Mouse (Mus musculus): ENCODE measurements around the gene Ptpro. TPM values are rescaled to one million over a fixed set of nuclear protein-coding genes. Genes with fewer than 3 reads are reported as not detected.

The Ptpro gene
- total RNA-seq, 1 experiment = 0.31 TPM

DNA sequence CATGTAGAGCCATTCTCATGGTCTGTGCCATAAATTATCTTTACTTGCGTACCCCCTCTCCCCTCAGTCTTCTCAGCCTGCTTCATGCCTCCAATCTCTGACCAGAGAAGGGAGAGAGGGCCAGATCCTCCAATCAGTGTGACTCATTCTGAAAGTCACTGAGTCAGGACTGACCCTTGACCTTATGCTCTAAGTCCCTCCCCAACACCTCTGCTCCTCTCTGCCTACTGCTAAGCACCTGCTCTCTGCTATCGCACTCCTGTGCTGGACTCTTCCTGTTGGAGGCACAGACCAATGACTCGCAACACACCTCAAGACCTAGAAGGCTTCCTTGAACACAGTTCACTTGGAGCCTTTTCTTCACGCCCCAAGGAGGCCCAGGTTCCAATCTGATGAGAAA is 240.5 kb downstream of the Ptpro start:
- no peaks in the 10 kb centered on the region for H3K9me3 ChIP-seq (ENCODE audit: control insufficient read depth, insufficient read depth, low read depth, low read length)
- H3K9ac ChIP-seq (ENCODE audit: insufficient read depth, low read depth, low read length, poor library complexity, severe bottlenecking) = no peak overlapping the region
- H3K36me3 ChIP-seq (ENCODE audit: control insufficient read depth, insufficient read depth, low read length, poor library complexity, severe bottlenecking) = peaks cover 3% of the 10 kb centered on the region; the same call in 1 of the 2 replicates
- H3K27ac ChIP-seq (ENCODE audit: insufficient read depth, low read depth, low read length, poor library complexity, severe bottlenecking) = no peak overlapping the region
- no peak for TF ChIP-seq MAFK (IDR thresholded peaks at IDR 0.05; ENCODE audit: insufficient read depth, low read depth, low read length)
- in situ Hi-C loops (cut with MboI; ENCODE audit: low sequenced_read_pairs in 2 of 2, unreplicated experiment in 2 of 2) = no loop called here
- H3K4me3 ChIP-seq (ENCODE audit: insufficient read depth in 1 of 2, low read depth in 1 of 2, low read length in 2 of 2, poor library complexity in 1 of 2, severe bottlenecking in 1 of 2) = no peak overlapping the region
- no peak for DNase-seq (ENCODE audit: low read depth, low spot score)
- H3K4me1 ChIP-seq (ENCODE audit: control insufficient read depth in 2 of 2, insufficient read depth in 2 of 2, low read length in 2 of 2, poor library complexity in 1 of 2) = peaks cover 5 to 16% of the 10 kb centered on the region in 2 experiments; a peak in 1 of 4 replicates

DNA sequence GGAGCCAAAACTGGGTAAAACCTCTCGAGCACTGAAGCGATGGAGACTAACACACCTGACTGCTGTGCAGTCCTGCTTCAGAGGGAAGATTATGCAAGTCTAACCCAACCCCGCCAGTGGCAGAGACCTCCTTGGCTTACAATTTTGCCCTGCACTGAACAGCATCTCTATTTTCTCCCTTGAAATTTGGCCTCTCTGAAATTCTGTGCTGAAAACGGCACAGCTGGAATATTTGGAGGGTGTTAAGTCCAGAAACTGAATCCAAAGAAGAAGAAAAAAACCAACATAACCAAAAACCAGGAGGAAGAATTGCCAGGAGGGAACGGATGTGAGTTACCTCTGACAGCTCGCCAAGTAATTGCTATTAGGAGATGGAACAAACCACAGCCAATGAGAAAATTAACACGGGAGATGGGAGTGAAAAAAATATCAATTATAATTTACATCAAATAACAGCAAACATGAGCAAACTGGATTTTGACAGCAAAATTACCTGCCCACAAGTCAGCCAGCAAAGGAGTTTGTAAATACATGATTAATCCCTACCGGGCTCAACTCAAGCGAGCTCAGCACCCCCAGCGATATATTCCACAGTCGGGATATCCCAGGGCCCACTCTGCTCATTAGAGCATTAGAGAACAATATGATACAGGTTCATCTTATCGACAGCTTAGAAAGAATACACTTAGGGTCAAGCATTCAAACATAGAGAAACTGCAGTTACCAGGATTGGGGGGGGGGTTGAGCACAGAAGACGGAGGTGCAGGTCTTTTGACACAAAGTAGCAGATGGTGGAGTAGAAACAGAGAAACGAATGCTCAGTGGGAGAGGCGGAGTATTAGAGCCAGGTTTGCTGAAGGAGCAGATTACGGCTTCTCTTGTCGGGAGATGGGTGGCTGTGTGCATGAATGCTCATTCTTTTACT is 241.4 kb downstream of the Ptpro start:
- H3K36me3 ChIP-seq (ENCODE audit: control insufficient read depth, insufficient read depth, low read length, poor library complexity, severe bottlenecking) = peaks cover 3% of the 10 kb centered on the region; the same call in 1 of the 2 replicates
- DNase-seq (ENCODE audit: low read depth, low spot score) = no peak

DNA sequence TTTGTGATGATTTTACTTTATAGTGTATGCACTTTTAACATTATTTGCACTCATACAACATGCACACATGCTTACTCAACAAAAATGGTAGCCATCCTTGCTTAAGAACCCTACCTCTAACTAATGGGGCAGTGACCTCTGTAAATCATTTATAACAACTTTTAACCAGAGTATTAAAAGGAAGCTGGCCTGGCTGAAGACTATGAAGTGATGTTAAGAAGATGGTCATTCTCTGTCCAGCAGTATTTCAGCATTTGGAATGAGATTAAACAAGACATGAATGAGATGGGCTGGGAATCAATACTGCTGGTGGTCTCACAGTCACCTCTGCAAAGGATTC is 242.0 kb downstream of the Ptpro start:
- H3K36me3 ChIP-seq (ENCODE audit: control insufficient read depth, insufficient read depth, low read length, poor library complexity, severe bottlenecking) = peaks cover 3% of the 10 kb centered on the region; the same call in 1 of the 2 replicates
- TF ChIP-seq ZC3H11A (IDR thresholded peaks at IDR 0.05; ENCODE audit: borderline replicate concordance, low read depth, low read length) (no peak), CHD2 (IDR thresholded peaks at IDR 0.05; ENCODE audit: low read depth, low read length) (no peak), HCFC1 (IDR thresholded peaks at IDR 0.05; ENCODE audit: borderline replicate concordance, insufficient read depth, low read length) (no peak), MAFK (IDR thresholded peaks at IDR 0.05; ENCODE audit: insufficient read depth, low read depth, low read length) (no peak), ZNF384 (IDR thresholded peaks at IDR 0.05; ENCODE audit: low read depth, low read length) (no peak)
- DNase-seq (ENCODE audit: low read depth, low spot score) = no peak
- in situ Hi-C loops (cut with MboI; ENCODE audit: low sequenced_read_pairs in 2 of 2, unreplicated experiment in 2 of 2) = no loop called here
- no peak overlapping the region for H3K9ac ChIP-seq (ENCODE audit: insufficient read depth, low read depth, low read length, poor library complexity, severe bottlenecking)
- H3K4me3 ChIP-seq (ENCODE audit: insufficient read depth in 1 of 2, low read depth in 1 of 2, low read length in 2 of 2, poor library complexity in 1 of 2, severe bottlenecking in 1 of 2) = no peak overlapping the region
- H3K27ac ChIP-seq (ENCODE audit: insufficient read depth, low read depth, low read length, poor library complexity, severe bottlenecking) = no peak overlapping the region
- H3K9me3 ChIP-seq (ENCODE audit: control insufficient read depth, insufficient read depth, low read depth, low read length) = no peaks in the 10 kb centered on the region
- H3K4me1 ChIP-seq (ENCODE audit: control insufficient read depth in 2 of 2, insufficient read depth in 2 of 2, low read length in 2 of 2, poor library complexity in 1 of 2) = peaks cover 3 to 12% of the 10 kb centered on the region in 2 experiments; a peak in 2 of 4 replicates

More for the DNA sequence above, 241.4 kb downstream of the Ptpro start:
- Histone ChIP-seq H3K4me1 (ENCODE audit: control insufficient read depth in 2 of 2, insufficient read depth in 2 of 2, low read length in 2 of 2, poor library complexity in 1 of 2) (peaks cover 2 to 14% of the 10 kb centered on the region in 2 experiments; a peak in 1 of 4 replicates), H3K27ac (ENCODE audit: insufficient read depth, low read depth, low read length, poor library complexity, severe bottlenecking) (no peak overlapping the region), H3K9ac (ENCODE audit: insufficient read depth, low read depth, low read length, poor library complexity, severe bottlenecking) (no peak overlapping the region), H3K4me3 (ENCODE audit: insufficient read depth in 1 of 2, low read depth in 1 of 2, low read length in 2 of 2, poor library complexity in 1 of 2, severe bottlenecking in 1 of 2) (no peak overlapping the region), H3K9me3 (ENCODE audit: control insufficient read depth, insufficient read depth, low read depth, low read length) (no peaks in the 10 kb centered on the region)
- TF ChIP-seq ZC3H11A (IDR thresholded peaks at IDR 0.05; ENCODE audit: borderline replicate concordance, low read depth, low read length) = no peak
- TF ChIP-seq MAFK (IDR thresholded peaks at IDR 0.05; ENCODE audit: insufficient read depth, low read depth, low read length) = no peak
- TF ChIP-seq ZNF384 (IDR thresholded peaks at IDR 0.05; ENCODE audit: low read depth, low read length) = no peak
- no peak for TF ChIP-seq HCFC1 (IDR thresholded peaks at IDR 0.05; ENCODE audit: borderline replicate concordance, insufficient read depth, low read length)
- no peak for TF ChIP-seq CHD2 (IDR thresholded peaks at IDR 0.05; ENCODE audit: low read depth, low read length)
- in situ Hi-C loops (cut with MboI; ENCODE audit: low sequenced_read_pairs in 2 of 2, unreplicated experiment in 2 of 2) = no loop called here

DNA sequence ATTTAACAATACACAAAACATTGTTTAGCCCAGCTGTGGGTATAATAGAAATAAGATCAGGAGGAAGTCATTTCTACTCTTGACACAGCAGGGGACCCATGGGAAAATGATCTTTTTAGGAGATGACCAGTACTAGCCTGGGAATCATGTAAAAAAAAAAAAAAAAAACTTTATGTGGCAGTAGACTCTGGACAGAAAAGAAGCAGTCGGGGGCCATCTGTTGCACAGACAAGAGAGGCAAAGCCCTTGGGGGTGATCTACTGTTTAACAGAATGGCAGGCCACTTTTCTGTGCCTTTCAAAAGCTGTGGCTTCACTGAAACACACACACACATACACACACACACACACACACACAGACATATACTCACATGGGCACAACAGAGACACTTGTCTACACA is 242.7 kb downstream of the Ptpro start:
- Histone ChIP-seq H3K4me1 (ENCODE audit: control insufficient read depth in 2 of 2, insufficient read depth in 2 of 2, low read length in 2 of 2, poor library complexity in 1 of 2) (peaks cover 3 to 10% of the 10 kb centered on the region in 2 experiments; a peak in 2 of 4 replicates), H3K9ac (ENCODE audit: insufficient read depth, low read depth, low read length, poor library complexity, severe bottlenecking) (no peak overlapping the region), H3K4me3 (ENCODE audit: insufficient read depth in 1 of 2, low read depth in 1 of 2, low read length in 2 of 2, poor library complexity in 1 of 2, severe bottlenecking in 1 of 2) (no peak overlapping the region), H3K36me3 (ENCODE audit: control insufficient read depth, insufficient read depth, low read length, poor library complexity, severe bottlenecking) (peaks cover 3% of the 10 kb centered on the region), H3K9me3 (ENCODE audit: control insufficient read depth, insufficient read depth, low read depth, low read length) (no peaks in the 10 kb centered on the region), H3K27ac (ENCODE audit: insufficient read depth, low read depth, low read length, poor library complexity, severe bottlenecking) (no peak overlapping the region; the same call in 1 of the 2 replicates)
- no peak for DNase-seq (ENCODE audit: low read depth, low spot score)
- in situ Hi-C loops (cut with MboI; ENCODE audit: low sequenced_read_pairs in 2 of 2, unreplicated experiment in 2 of 2) = no loop called here
- TF ChIP-seq CHD2 (IDR thresholded peaks at IDR 0.05; ENCODE audit: low read depth, low read length) (no peak), HCFC1 (IDR thresholded peaks at IDR 0.05; ENCODE audit: borderline replicate concordance, insufficient read depth, low read length) (no peak), ZC3H11A (IDR thresholded peaks at IDR 0.05; ENCODE audit: borderline replicate concordance, low read depth, low read length) (no peak), MAFK (IDR thresholded peaks at IDR 0.05; ENCODE audit: insufficient read depth, low read depth, low read length) (no peak), ZNF384 (IDR thresholded peaks at IDR 0.05; ENCODE audit: low read depth, low read length) (no peak)

Data from ES-E14 (cell line).